Mouse (Mus musculus) liver, adult 2 months (tissue): ENCODE data around the gene Zbtb20. TPM values are rescaled to one million over a fixed set of nuclear protein-coding genes. Genes with fewer than 3 reads are reported as not detected.

Source experiments
- DNase-seq: peaks from one replicate; pipeline ENCODE4 v3.0.0-alpha.2; 2011; ENCODE audit warnings: low read depth, low spot score; ENCODE audit errors: extremely low read depth
- H3K27ac ChIP-seq: fragments of 200-500 bp; replicated peaks from 2 replicates; pipeline ENCODE4 v1.5.1; 2012; ENCODE audit warnings: low read depth, mild to moderate bottlenecking, control low read depth, inconsistent platforms, low read length; ENCODE audit not compliant: insufficient read depth
- H3K27me3 ChIP-seq: fragments of 200-500 bp; 2 replicates; pipeline ENCODE4 v1.6.1; 2012; ENCODE audit warnings: mild to moderate bottlenecking, moderate library complexity, low read length, inconsistent platforms; ENCODE audit not compliant: control insufficient read depth, insufficient read depth
- H3K36me3 ChIP-seq: fragments of 200-500 bp; 2 replicates; pipeline ENCODE4 v1.6.1; 2012; ENCODE audit warnings: low read length, inconsistent platforms; ENCODE audit not compliant: control insufficient read depth, insufficient read depth
- H3K4me1 ChIP-seq: fragments of 200-500 bp; 2 replicates; pipeline ENCODE4 v1.6.1; 2011; ENCODE audit warnings: low read length; ENCODE audit not compliant: control insufficient read depth, insufficient read depth
- H3K4me3 ChIP-seq: fragments of 200-500 bp; 2 replicates; pipeline ENCODE4 v1.5.1; 2011; ENCODE audit warnings: low read depth, mild to moderate bottlenecking, control low read depth, low read length, moderate library complexity; ENCODE audit not compliant: insufficient read depth
- H3K79me2 ChIP-seq: fragments of 200-500 bp; 2 replicates; pipeline ENCODE4 v1.6.1; 2012; ENCODE audit warnings: inconsistent platforms, mild to moderate bottlenecking, low read length, moderate library complexity; ENCODE audit not compliant: control insufficient read depth, insufficient read depth
- H3K9ac ChIP-seq: fragments of 200-500 bp; 2 replicates; pipeline ENCODE4 v1.6.1; 2012; ENCODE audit warnings: low read depth, mild to moderate bottlenecking, control low read depth, inconsistent platforms, low read length
- CTCF ChIP-seq: fragments of 200-500 bp; IDR thresholded peaks from 2 replicates; pipeline ENCODE4 v1.5.1; 2011; ENCODE audit warnings: low read depth, low read length, control low read depth
- POLR2A ChIP-seq: fragments of 200-500 bp; IDR thresholded peaks from 2 replicates; pipeline ENCODE4 v1.6.1; 2011; ENCODE audit warnings: low read length, control low read depth; ENCODE audit not compliant: insufficient read depth; ENCODE audit errors: extremely low read depth
- WGBS: fragments of 180-500 bp; shearing (Covaris S2); methylation state at CpG from one replicate; pipeline ENCODE4 v1.1.7; 2018; 5-methylcytosine and 5-hydroxymethylcytosine counted together
- polyA plus RNA-seq: library from polyadenylated mRNA; depleted of rRNA; stranded (reverse); fragments of >200 nt; gene quantifications from 2 replicates; pipeline ENCODE4 v1.2.3, GENCODE M21; 2012
- total RNA-seq: library from RNA; depleted of rRNA; stranded (reverse); fragments of >200 nt; gene quantifications from 2 replicates; pipeline ENCODE4 v1.2.3, GENCODE M21; 2014

Zbtb20 gene
- total and polyA plus RNA-seq, 2 experiments, result 17.8 to 52.6 TPM

GRCm38 (mm10) chr16:43026351-43026750 is 150.7 kb downstream of the Zbtb20 start:
- no peaks in the 10 kb centered on the region for H3K4me1 ChIP-seq
- no peak for TF ChIP-seq POLR2A
- no peak for TF ChIP-seq CTCF
- no peak overlapping the region for H3K9ac ChIP-seq
- H3K27me3 ChIP-seq, result no peaks in the 10 kb centered on the region
- no peak overlapping the region for H3K4me3 ChIP-seq
- DNase-seq, result no peak
- H3K79me2 ChIP-seq, result no peaks in the 10 kb centered on the region; the same call in 1 of the 2 replicates
- WGBS, result 91% methylated on average over 2 of the region's 2 CpGs
- no peak overlapping the region for H3K27ac ChIP-seq
- peaks cover 8% of the 10 kb centered on the region for H3K36me3 ChIP-seq

GRCm38 (mm10) chr16:43029243-43029642 is 153.6 kb downstream of the Zbtb20 start:
- H3K4me3 ChIP-seq, result no peak overlapping the region
- DNase-seq, result no peak
- H3K27ac ChIP-seq, result no peak overlapping the region
- WGBS, result 87% methylated on average over 3 of the region's 3 CpGs
- H3K27me3 ChIP-seq, result no peaks in the 10 kb centered on the region
- no peak overlapping the region for H3K9ac ChIP-seq
- H3K36me3 ChIP-seq, result peaks cover 8% of the 10 kb centered on the region
- no peaks in the 10 kb centered on the region for H3K4me1 ChIP-seq
- no peaks in the 10 kb centered on the region; the same call in 1 of the 2 replicates for H3K79me2 ChIP-seq
- TF ChIP-seq CTCF, result no peak
- no peak for TF ChIP-seq POLR2A

DNA sequence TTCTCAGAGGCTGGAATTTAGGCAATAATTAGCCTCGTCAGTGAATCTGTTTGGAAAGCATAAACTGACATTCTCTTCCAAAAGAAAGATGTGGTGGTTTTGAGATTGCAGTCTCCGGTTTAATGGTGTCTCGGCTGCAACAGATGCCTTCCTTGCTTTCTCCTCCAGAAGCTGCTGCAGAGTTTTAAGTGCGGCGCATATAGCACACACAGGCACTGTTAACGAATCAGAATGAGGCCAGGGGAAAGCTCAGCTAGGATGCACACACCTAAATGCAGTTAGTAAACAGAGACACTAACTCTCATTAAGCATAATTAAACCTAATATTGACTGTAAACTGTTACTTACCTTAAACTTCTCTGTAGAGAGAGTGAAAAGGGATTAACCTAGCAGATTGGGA is 160.0 kb downstream of the Zbtb20 start:
- Histone ChIP-seq H3K36me3 (no peaks in the 10 kb centered on the region), H3K4me1 (no peaks in the 10 kb centered on the region; the same call in 1 of the 2 replicates), H3K27ac (no peak overlapping the region), H3K27me3 (no peaks in the 10 kb centered on the region), H3K79me2 (peaks cover 4% of the 10 kb centered on the region; the same call in 1 of the 2 replicates), H3K9ac (no peak overlapping the region), H3K4me3 (no peak overlapping the region)
- TF ChIP-seq CTCF (no peak), POLR2A (no peak)
- DNase-seq, result no peak
- 90% methylated on average over 6 of the region's 6 CpGs for WGBS

DNA sequence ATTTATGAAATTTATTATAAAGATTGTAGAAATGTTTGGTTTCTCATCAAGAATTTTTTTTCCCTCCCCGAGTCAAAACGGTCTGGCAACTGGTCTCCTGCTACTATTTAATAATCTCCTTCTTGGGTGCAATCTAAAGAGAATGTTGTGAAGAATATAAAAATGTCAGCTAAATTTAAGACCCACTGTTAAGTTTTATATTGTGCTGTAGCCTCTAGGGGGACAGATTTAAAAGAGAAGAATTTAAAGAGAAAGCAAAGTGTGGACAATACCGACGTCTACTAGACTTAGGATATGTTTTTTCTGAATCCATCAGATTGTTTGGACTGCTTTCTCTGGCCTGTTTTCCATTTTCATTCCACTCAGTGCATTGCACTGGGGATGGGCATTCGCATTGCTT is 160.8 kb downstream of the Zbtb20 start:
- no peak for TF ChIP-seq CTCF
- TF ChIP-seq POLR2A, result no peak
- no peak overlapping the region for H3K27ac ChIP-seq
- no peaks in the 10 kb centered on the region for H3K36me3 ChIP-seq
- DNase-seq, result no peak
- no peak overlapping the region for H3K9ac ChIP-seq
- H3K4me3 ChIP-seq, result no peak overlapping the region
- no peaks in the 10 kb centered on the region for H3K27me3 ChIP-seq
- peaks cover 4% of the 10 kb centered on the region; the same call in 1 of the 2 replicates for H3K79me2 ChIP-seq
- WGBS, result 90% methylated on average over 5 of the region's 5 CpGs
- H3K4me1 ChIP-seq, result no peaks in the 10 kb centered on the region; the same call in 1 of the 2 replicates

- no peak overlapping the region for H3K9ac ChIP-seq
- no peak overlapping the region for H3K27ac ChIP-seq
- WGBS, result 96% methylated on average over 4 of the region's 4 CpGs
- peaks cover 4% of the 10 kb centered on the region; the same call in 1 of the 2 replicates for H3K79me2 ChIP-seq
- H3K4me3 ChIP-seq, result no peak overlapping the region
- H3K36me3 ChIP-seq, result no peaks in the 10 kb centered on the region
- H3K4me1 ChIP-seq, result no peaks in the 10 kb centered on the region; the same call in 1 of the 2 replicates
- H3K27me3 ChIP-seq, result no peaks in the 10 kb centered on the region
- no peak for TF ChIP-seq POLR2A
- no peak for TF ChIP-seq CTCF
- DNase-seq, result no peak
Observed at GRCm38 (mm10) chr16:43037320-43037719, 161.6 kb downstream of the Zbtb20 start.

DNA sequence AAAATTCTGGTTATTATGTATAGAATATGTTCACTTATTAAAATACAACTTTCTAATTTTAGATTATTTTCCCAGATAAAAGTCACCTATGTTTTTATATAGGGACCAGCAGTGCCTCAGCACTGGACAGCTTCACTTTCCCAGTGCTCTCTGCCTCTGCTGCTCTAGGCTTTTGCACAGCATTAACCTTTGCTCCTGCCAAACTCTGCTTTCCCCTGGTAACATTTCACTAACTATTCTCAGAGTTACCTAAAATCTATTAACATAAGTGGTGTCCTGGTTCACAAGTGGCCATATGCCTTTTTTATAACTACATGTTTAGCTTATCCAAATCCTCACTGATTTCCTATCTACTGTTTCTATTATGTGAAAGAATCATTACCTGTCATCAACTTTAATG is 169.9 kb downstream of the Zbtb20 start:
- peak; percentile 74 for DNase-seq
- no peak overlapping the region; the same call in 1 of the 2 replicates for H3K27ac ChIP-seq
- no peaks in the 10 kb centered on the region; the same call in 1 of the 2 replicates for H3K79me2 ChIP-seq
- TF ChIP-seq POLR2A (no peak), CTCF (no peak)
- H3K4me3 ChIP-seq, result no peak overlapping the region
- H3K4me1 ChIP-seq, result peaks cover 3% of the 10 kb centered on the region; the same call in 1 of the 2 replicates
- H3K27me3 ChIP-seq, result no peaks in the 10 kb centered on the region
- H3K36me3 ChIP-seq, result no peaks in the 10 kb centered on the region
- H3K9ac ChIP-seq, result no peak overlapping the region
